Mouse (Mus musculus) monocyte, adult 59 days (primary cell): ENCODE data around the gene Olfr434. TPM values are rescaled to one million over a fixed set of nuclear protein-coding genes. Genes with fewer than 3 reads are reported as not detected.

ENCODE experiments used
- total RNA-seq, 2 experiments: library from RNA; stranded (reverse); gene quantifications; one replicate each; pipeline ENCODE4 v1.2.4; 2023

Gene Olfr434
- not detected for total RNA-seq

GRCm38 (mm10) chr6:43212873-43213272 is at the start of gene Olfr434:
Olfr434 (plus strand) TSS chr6:43213021.

GRCm38 (mm10) chr6:43171840-43172239 is 41.0 kb upstream of the Olfr434 start, which contains the start of gene Olfr13:
Olfr13 (plus strand) TSS chr6:43172140.

GRCm38 (mm10) chr6:43196781-43197180 is 16.0 kb upstream of the Olfr434 start, which contains the start of gene Olfr435:
Olfr435 (plus strand) TSS chr6:43197146.

DNA sequence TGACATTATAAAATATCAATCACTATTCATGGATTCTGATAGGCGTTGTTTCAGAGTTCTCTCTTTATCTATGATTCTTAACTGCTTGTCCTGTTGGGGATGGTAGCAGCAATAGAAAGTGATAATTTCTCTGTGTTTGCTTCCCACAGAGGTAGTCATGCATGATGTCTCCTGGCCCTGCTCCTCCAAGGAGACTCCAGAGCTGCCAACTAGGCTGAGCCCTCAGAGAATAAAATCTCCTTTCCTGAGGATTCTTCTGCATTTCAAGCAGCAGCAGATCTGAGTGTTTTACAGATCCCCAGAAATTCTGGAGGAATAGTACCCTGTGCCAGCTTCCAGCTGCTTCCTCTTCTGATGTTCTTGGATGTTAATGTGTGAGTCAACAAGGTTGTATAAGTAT is 18.4 kb downstream of the Olfr434 start, which contains the start of gene Olfr47:
Gene Olfr47, plus strand, starts transcription at position 275 of the 400 bp plus-strand sequence.

DNA sequence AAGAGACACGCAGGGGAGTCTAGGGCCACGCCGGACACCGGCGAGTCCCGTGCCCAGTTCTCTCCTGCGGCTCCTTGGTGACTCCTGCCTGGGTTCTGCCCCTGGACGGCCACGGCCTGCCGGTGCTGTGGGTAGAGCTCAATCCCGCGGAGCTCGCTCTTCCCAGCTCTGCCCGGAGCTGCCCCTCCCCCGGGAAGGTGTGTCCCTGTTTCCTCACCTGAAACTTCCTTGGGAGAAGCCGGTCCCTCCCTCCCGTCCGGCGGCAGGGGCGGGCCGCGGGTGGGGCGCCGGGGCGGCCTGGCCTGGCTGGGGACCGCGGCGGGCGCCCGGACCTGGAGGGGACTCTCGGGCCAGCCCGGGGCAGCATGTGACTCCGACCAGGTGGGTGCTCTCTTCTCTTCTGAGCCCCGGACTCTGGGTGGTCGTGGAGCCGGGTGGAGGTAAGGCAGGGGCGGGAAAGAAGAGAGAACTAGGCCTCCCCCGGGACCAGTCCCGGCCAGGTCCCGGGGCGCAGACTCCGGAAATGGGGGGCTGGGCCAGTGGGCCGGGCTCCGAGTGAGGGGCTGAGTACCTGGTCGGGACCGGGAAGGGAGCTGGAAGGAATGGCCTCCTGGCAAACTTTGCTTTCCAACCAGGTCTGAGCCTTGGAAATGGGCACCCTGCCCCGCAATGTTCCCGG is 52.7 kb downstream of the Olfr434 start, which contains the start of gene Arhgef5:
Gene Arhgef5, plus strand, starts transcription at position 220 of the 679 bp plus-strand sequence.

Other genes starting within 250 kb of the Olfr434 start
- not detected for gene Olfr441, start 106.7 kb upstream of the Olfr434 start, total RNA-seq
- not detected for gene Olfr237-ps1, start 66.5 kb upstream of the Olfr434 start, total RNA-seq
- gene Olfr437, start 49.7 kb upstream of the Olfr434 start, total RNA-seq: not detected
- gene Olfr13, start 40.9 kb upstream of the Olfr434 start, total RNA-seq: not detected
- gene Olfr435, start 15.9 kb upstream of the Olfr434 start, total RNA-seq: not detected
- not detected for gene Olfr47, start 18.5 kb downstream of the Olfr434 start, total RNA-seq
- 1 to 10 TPM; 1.1 to 1.2 TPM for gene Arhgef5, start 52.6 kb downstream of the Olfr434 start, total RNA-seq
- gene Nobox, start 96.5 kb downstream of the Olfr434 start, total RNA-seq: not detected